Mouse (Mus musculus) limb, embryonic 13.5 days (tissue): ENCODE measurements around the gene Cnih1. TPM values are rescaled to one million over a fixed set of nuclear protein-coding genes. Genes with fewer than 3 reads are reported as not detected.
"Not testable (repeated sequence)": the region's sequence is repeated elsewhere in the genome, so short reads cannot be mapped to it uniquely, and the experiment has no call there.

Source experiments
- ATAC-seq: fragments of 200-750 bp; cut with Nextera tagmentation; 2 replicates; pipeline ENCODE4 v1.8.0; 2017; ENCODE audit warnings: low read depth, moderate number of reproducible peaks, moderate TSS enrichment; ENCODE audit not compliant: low FRiP score
- H3K27ac ChIP-seq: fragments of 300-500 bp; sonication (generic); 2 replicates; pipeline ENCODE4 v1.5.1; 2015; ENCODE audit warnings: inconsistent platforms, mild to moderate bottlenecking, moderate library complexity
- H3K27me3 ChIP-seq: fragments of 300-500 bp; sonication (generic); 2 replicates; pipeline ENCODE4 v1.6.1; 2015; ENCODE audit warnings: mild to moderate bottlenecking, inconsistent platforms
- H3K36me3 ChIP-seq: fragments of 300-500 bp; sonication (generic); 2 replicates; pipeline ENCODE4 v1.6.1; 2015; ENCODE audit warnings: inconsistent platforms, mild to moderate bottlenecking, moderate library complexity
- H3K4me1 ChIP-seq: fragments of 300-500 bp; sonication (generic); 2 replicates; pipeline ENCODE4 v1.6.1; 2015; ENCODE audit warnings: inconsistent platforms
- H3K4me2 ChIP-seq: fragments of 300-500 bp; sonication (generic); replicated peaks from 2 replicates; pipeline ENCODE4 v1.6.1; 2015; ENCODE audit warnings: inconsistent platforms, mild to moderate bottlenecking, moderate library complexity
- H3K4me3 ChIP-seq: fragments of 300-500 bp; sonication (generic); 2 replicates; pipeline ENCODE4 v1.5.1; 2015; ENCODE audit warnings: moderate library complexity, mild to moderate bottlenecking, inconsistent platforms
- H3K9ac ChIP-seq: fragments of 300-500 bp; sonication (generic); 2 replicates; pipeline ENCODE4 v1.6.1; 2015; ENCODE audit warnings: mild to moderate bottlenecking, inconsistent platforms
- H3K9me3 ChIP-seq: fragments of 300-500 bp; sonication (generic); 2 replicates; pipeline ENCODE4 v1.6.1; 2016; ENCODE audit warnings: inconsistent platforms
- WGBS: fragments of 180-500 bp; shearing (Covaris S2); methylation state at CpG from one replicate; pipeline ENCODE4 v1.1.7; 2015; 5-methylcytosine and 5-hydroxymethylcytosine counted together
- polyA plus RNA-seq: library from polyadenylated mRNA; unstranded; fragments of >200 nt; fragmentation: Nextera tagmentation; extraction: Ambion mirVana; gene quantifications from 2 replicates; pipeline ENCODE4 v1.2.1, GENCODE M21; 2015

Cnih1 gene
- polyA plus RNA-seq, 1 experiment from 2014 or later: 200 TPM

DNA sequence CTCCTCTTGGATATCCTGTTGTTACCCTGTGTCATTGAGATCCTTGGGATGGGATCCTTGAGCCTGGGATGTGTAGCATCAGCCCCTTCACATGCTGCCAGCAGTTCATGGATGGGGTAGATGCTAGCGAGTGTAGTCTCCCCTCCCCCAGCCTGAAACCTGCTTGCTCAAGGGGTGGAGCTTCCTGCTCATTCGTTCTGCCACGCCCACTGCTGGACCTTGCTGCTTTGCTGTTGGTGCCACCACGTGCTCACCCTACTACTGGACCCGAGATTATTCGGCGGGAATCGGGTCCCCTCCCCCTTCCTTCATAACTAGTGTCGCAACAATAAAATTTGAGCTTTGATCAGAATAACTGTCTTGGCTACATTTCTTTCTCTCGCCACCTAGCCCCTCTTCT is 33.8 kb downstream of the Cnih1 start:
- H3K4me1 ChIP-seq, H3K27me3 ChIP-seq, H3K9ac ChIP-seq, ATAC-seq, H3K4me2 ChIP-seq, H3K36me3 ChIP-seq, H3K9me3 ChIP-seq, H3K4me3 ChIP-seq, H3K27ac ChIP-seq: not testable (repeated sequence)
- 71% methylated on average over 10 of the region's 10 CpGs for WGBS

- no peak overlapping the region for H3K9ac ChIP-seq
- H3K27me3 ChIP-seq: no peaks in the 10 kb centered on the region
- H3K27ac ChIP-seq: no peak overlapping the region
- H3K36me3 ChIP-seq: no peaks in the 10 kb centered on the region
- H3K9me3 ChIP-seq: no peaks in the 10 kb centered on the region
- H3K4me1 ChIP-seq: no peaks in the 10 kb centered on the region
- no peak for ATAC-seq
- no peak overlapping the region for H3K4me2 ChIP-seq
- no peak overlapping the region for H3K4me3 ChIP-seq
- WGBS: 93% methylated on average over 8 of the region's 8 CpGs
Observed at GRCm38 (mm10) chr14:46745413-46745812, 42.8 kb downstream of the Cnih1 start.

DNA sequence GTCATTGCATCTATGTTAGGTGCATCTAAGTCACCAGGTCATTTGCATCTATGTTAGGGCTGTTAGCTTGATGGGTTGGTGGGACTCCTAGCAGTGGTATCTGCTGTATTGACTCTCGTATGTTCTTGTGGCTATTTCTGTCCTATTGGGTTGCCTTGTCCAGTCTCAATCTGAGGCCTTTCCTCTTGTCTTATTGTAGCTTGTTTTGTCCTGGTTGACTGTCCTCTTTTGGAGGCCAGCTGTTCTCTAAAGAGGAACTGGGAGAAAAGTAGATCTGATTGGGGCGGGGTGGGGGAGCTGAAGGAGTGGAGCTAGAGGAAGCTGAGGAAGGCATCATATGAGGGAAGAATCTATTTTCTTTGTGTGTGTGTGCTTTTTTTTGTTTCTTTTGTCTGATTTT is 45.5 kb downstream of the Cnih1 start:
- WGBS: 91% methylated on average over 2 of the region's 2 CpGs
- no peak overlapping the region for H3K27ac ChIP-seq
- no peak overlapping the region for H3K4me2 ChIP-seq
- no peak for ATAC-seq
- H3K27me3 ChIP-seq: no peaks in the 10 kb centered on the region
- H3K36me3 ChIP-seq: no peaks in the 10 kb centered on the region
- no peaks in the 10 kb centered on the region for H3K4me1 ChIP-seq
- H3K4me3 ChIP-seq: no peak overlapping the region
- no peaks in the 10 kb centered on the region for H3K9me3 ChIP-seq
- no peak overlapping the region for H3K9ac ChIP-seq

GRCm38 (mm10) chr14:46737346-46737745 is 50.9 kb downstream of the Cnih1 start:
- not testable (repeated sequence) for H3K36me3 ChIP-seq, H3K27me3 ChIP-seq, H3K4me2 ChIP-seq, H3K4me3 ChIP-seq, H3K9me3 ChIP-seq, H3K27ac ChIP-seq, H3K9ac ChIP-seq, ATAC-seq, H3K4me1 ChIP-seq

DNA sequence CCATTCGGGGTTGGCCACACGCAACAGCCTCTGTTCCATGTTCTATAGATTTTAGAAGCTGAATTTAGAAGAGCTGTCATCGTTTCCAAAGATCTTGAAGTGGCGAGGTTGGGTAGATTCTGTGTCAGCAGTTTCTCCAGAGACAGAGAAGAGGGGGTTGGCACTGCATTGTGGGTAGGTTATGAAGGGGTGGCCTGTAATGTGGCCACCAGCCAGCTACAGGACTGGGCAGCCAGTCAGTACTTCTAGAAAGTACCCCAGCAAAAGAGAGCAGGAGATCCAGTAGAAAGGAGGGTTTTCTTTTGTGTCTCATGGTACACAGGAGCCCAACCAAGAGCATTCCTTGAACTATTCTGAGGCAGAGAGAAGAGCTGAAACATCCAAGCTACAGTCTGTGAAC is 51.8 kb downstream of the Cnih1 start:
- no peaks in the 10 kb centered on the region for H3K27me3 ChIP-seq
- H3K27ac ChIP-seq: no peak overlapping the region
- no peaks in the 10 kb centered on the region for H3K4me1 ChIP-seq
- no peak for ATAC-seq
- H3K4me3 ChIP-seq: no peak overlapping the region
- no peak overlapping the region for H3K4me2 ChIP-seq
- no peaks in the 10 kb centered on the region for H3K36me3 ChIP-seq
- 93% methylated on average over 4 of the region's 4 CpGs for WGBS
- no peak overlapping the region for H3K9ac ChIP-seq
- H3K9me3 ChIP-seq: peaks cover 3% of the 10 kb centered on the region; the same call in 1 of the 2 replicates

- Histone ChIP-seq H3K27me3 (no peaks in the 10 kb centered on the region), H3K9me3 (peaks cover 3% of the 10 kb centered on the region; the same call in 1 of the 2 replicates), H3K36me3 (no peaks in the 10 kb centered on the region), H3K4me2 (0 out of 2 replicates have a peak overlapping the region, but pooled peaks have one; percentile 19), H3K27ac (no peak overlapping the region), H3K4me1 (no peaks in the 10 kb centered on the region), H3K4me3 (no peak overlapping the region), H3K9ac (no peak overlapping the region)
- WGBS: 73% methylated on average over 14 of the region's 14 CpGs
- ATAC-seq: no peak
Observed at GRCm38 (mm10) chr14:46734761-46735455, 53.3 kb downstream of the Cnih1 start.

- peak; percentile 57; the same call in 1 of the 2 replicates for ATAC-seq
- WGBS: 57% methylated on average over 5 of the region's 5 CpGs
- Histone ChIP-seq H3K36me3 (no peaks in the 10 kb centered on the region), H3K4me1 (no peaks in the 10 kb centered on the region), H3K27me3 (no peaks in the 10 kb centered on the region), H3K9me3 (peaks cover 3% of the 10 kb centered on the region; the same call in 1 of the 2 replicates), H3K4me3 (no peak overlapping the region), H3K9ac (no peak overlapping the region), H3K27ac (no peak overlapping the region), H3K4me2 (no peak overlapping the region)
Observed at GRCm38 (mm10) chr14:46734262-46734661, 53.9 kb downstream of the Cnih1 start.

DNA sequence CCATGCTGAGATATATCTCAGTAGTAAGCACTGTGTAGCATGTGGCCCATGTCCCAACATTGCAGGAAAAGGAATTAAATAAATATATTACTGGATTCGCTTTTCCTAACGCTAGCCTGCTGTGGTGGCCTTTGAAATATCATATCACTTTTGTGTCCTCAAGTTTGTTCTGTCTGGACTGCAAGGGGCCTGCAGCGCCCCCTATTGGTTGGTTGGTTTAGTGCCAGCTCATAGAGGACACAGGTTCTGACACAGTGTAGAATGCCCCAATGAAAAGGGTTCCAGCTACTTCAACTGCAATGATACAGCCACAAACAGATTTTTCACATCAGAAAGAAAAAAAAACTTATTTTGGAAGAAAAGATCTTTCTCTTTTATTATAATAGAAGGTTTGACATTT is 62.5 kb downstream of the Cnih1 start:
- ATAC-seq: no peak
- H3K4me1 ChIP-seq: peaks cover 19% of the 10 kb centered on the region
- H3K27ac ChIP-seq: no peak overlapping the region
- no peak overlapping the region for H3K4me2 ChIP-seq
- WGBS: 54% methylated on average over 3 of the region's 3 CpGs
- no peaks in the 10 kb centered on the region for H3K9me3 ChIP-seq
- H3K9ac ChIP-seq: no peak overlapping the region
- H3K27me3 ChIP-seq: no peaks in the 10 kb centered on the region
- H3K4me3 ChIP-seq: no peak overlapping the region
- H3K36me3 ChIP-seq: no peaks in the 10 kb centered on the region

Other genes starting within 250 kb of the Cnih1 start
- gene Cdkn3, start 27.9 kb downstream of the Cnih1 start, polyA plus RNA-seq: 43.6 and 48.5 TPM in 2 replicates
- gene Gmfb, start 33.8 kb upstream of the Cnih1 start, polyA plus RNA-seq: 76.4 and 82.7 TPM in 2 replicates
- gene Cgrrf1, start 43.7 kb upstream of the Cnih1 start, polyA plus RNA-seq: 25.1 and 30.2 TPM in 2 replicates
- gene Samd4, start 94.4 kb upstream of the Cnih1 start, polyA plus RNA-seq: 13.3 and 14.8 TPM in 2 replicates